Mouse (Mus musculus): ENCODE data around the gene Prr11. TPM values are rescaled to one million over a fixed set of nuclear protein-coding genes. Genes with fewer than 3 reads are reported as not detected.

Prr11 gene
- total RNA-seq (2023): under 1 TPM; 0.24 to 0.39 TPM

DNA sequence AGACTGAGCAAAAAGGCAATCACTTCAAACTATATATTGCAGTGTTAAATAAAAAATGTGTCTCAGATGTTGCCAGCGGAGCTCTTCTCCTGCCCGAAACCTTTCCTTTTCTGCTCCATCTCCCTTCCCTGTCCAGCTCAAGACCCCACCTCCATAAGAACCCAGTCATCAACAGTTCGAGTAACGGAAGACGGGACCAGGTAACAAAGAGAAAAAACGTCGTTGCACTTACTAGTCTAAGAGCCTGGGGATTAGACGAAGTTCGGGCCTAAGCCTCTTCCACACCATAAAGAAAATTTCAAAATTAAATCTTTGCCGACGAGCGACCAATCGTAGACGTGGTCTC, at the start of gene Prr11:
Gene Prr11 (minus strand): TSS at position 300 of the 346 bp plus-strand sequence.

DNA sequence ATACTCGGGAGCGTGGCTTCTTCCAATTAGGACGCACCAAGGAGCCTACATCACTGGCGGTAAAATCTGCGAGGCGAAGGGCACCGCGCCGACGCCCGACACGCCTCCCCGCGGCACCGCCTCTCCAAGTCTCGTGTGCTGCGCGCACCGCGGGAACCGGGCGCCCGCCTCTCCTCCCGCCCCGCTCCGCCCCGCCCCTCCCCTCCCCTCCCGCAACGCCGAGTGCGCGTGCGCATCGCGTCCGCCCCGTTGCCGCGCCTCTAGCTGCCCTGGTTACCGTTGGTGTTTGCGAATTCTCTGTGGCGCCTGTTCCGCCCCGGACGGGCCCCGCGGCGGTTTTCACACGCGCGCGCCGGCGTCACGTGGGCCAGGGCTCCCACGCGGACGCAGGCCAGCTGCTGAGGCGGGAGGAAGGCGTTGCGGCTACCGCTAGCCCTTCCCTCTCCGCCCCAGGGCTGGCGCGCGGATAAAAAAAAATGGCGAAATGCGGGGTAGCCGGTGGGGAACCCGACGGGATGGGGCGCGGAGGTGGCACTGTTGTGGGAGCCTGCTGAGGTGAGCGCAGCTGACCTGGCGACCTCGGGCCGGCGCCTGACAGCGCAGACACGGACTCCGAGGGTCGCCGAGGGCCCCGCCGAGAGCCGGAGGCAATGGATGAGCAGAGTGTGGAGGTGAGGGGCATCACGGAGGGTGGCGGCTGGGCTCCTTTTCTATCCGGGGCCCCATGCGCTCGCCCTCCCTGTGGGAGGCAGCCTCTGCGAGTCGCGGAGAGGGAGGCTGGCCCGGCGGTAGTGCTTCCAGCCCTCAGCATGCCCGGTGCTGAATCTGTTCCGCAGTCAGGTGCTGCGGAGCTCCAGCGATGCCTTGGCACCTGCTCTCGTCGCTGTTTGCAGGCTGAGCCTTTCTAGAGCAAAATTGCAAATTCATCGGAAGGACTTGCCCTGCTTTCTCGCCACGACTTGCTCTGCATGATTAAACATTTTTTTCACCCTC, 18.6 kb upstream of the Prr11 start, which contains the start of gene Trim37:
Gene Trim37 (plus strand): TSS at position 254 of the 993 bp plus-strand sequence.

DNA sequence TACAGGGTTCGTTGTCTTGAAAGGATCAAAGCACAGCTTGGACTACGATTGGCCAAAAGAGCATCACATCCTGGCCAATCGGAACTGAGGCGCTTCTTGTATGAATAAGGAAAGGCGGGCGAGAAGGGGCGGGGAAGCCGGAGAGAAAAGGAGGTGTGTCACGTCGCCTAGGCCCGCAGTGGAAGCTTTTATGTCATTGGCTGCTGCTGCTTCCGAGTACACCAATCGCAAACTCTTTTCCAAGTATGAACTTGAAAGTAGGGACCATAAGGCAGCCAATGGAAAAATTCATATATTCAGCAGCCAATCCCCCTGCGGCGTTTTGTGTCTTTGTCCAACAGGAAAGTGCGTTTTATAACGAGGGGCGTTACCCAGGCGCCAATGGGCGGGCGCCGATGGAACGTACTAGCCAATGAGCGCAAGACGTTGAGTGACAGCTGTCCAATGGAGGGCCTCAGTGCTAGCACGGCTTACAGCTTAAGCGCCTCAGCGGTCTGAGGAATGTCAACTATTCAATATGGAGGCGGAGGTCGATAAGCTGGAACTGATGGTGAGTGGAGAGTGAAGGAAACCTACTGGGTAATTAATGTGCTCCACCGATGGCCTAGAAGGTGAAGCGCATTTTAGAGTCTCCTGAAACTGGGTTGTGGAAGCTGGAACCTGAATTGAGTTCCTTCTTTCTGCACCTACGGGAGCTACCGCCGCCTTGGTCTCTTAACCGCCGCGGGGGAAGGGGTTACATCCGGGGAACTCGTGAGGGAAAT, 429 bp upstream of the Prr11 start, which contains the start of gene Ska2:
Gene Ska2 (plus strand): TSS at position 480 of the 764 bp plus-strand sequence.

DNA sequence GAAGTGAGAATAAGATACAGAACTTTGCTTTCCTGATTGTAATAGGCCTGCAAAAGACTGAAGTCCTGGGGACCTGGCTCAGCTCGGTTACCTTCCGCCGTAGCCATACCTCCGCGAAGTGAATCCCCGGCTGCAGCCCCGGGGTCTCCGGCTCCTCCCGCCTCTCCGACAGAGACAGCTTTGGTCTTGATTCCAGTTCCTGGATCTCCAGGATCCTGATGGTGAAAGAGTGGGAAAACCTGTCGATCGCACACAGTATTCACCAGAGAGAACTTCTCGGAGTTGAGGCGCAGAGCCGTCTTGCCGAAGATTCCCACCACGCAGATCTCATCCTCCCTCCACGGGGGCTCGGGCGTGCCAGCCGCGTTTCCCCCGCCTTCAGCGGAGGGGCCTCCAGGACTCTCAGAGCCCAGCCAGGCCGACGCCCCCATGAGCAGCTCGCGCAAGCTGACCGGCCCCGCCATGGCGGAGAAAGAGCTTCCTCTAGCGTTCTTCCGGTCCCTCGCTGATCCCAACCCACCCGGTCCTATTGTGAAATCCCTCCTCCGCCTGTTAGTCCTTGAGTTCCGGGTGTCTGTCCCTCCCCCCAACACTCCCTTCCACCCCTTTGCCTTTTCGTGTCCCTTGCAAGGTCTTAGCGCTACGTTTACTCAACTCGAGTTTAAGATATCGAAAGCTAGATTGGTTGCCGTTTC, 22.1 kb downstream of the Prr11 start, which contains the start of gene Smg8:
Gene Smg8 (minus strand): TSS at position 485 of the 695 bp plus-strand sequence.

DNA sequence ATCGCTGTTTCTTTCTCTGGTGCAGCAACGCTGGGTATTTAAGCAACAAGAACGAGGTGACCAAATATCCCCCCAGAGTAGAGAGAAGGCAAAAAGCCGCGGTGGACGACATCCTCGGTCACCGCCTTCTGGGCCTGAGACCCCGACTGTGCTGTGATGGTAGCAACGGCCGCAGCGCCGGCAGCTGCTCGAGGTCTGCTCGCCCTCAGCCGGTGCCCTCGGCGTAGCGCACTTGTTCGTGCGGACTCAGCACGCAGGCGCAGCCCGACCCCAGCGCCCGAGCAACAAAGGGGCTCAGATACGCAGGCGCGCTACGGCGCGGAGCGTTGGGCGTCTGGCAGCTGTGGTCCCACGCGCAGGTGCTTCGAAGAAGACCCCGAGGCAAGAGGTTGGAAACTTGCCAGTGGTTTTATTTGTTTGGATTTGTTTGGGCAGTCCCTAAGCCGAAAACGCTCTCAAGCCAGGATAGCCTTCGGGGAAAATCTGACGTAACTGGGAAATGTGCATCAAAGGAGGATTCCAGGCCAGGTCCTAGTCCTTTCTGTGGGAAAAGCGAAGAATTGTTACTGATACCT, 34.6 kb downstream of the Prr11 start, which contains the start of gene Gdpd1:
Gene Gdpd1 (minus strand): TSS at position 197 of the 575 bp plus-strand sequence.

Other genes starting within 250 kb of the Prr11 start
- gene Ypel2, start 115.0 kb downstream of the Prr11 start, total RNA-seq (2023): 10 to 100 TPM; 17.0 to 17.3 TPM
- gene Gdpd1, start 34.6 kb downstream of the Prr11 start, total RNA-seq (2023): 1 to 10 TPM; 3.9 to 5.0 TPM
- gene Smg8, start 21.9 kb downstream of the Prr11 start, total RNA-seq (2023): 10 to 100 TPM; 17.1 to 17.5 TPM
- gene Ska2, start 526 bp upstream of the Prr11 start, total RNA-seq (2023): 1 to 10 TPM; 1.9 to 2.3 TPM
- 1 to 10 TPM; 8.0 to 8.6 TPM for gene Trim37, start 18.4 kb upstream of the Prr11 start, total RNA-seq (2023)

Data from monocyte, adult 59 days (primary cell).